Mouse (Mus musculus): Measurements from ENCODE around the gene Tcta.

Gene Tcta

DNA sequence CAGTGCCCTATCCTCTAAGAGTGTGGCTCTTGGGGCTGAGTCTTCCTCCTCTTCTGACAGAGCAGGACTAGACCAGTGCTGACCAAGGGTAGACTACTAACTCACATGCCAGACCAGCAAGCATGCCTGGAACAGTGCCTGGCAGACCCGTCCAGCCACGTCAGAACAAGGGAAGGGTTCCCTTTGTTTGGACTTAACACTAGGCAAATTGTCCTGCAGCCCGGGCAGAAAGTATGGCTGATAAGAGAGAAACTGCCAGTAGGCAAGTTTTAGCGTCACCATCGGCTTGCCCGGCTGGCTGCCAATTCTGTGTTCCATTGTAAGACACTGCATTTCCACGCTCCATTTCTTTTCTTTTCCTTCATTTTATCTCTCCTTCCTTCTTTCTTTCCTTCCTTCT is 38.3 kb downstream of the Tcta start:
- no peak for DNase-seq

DNA sequence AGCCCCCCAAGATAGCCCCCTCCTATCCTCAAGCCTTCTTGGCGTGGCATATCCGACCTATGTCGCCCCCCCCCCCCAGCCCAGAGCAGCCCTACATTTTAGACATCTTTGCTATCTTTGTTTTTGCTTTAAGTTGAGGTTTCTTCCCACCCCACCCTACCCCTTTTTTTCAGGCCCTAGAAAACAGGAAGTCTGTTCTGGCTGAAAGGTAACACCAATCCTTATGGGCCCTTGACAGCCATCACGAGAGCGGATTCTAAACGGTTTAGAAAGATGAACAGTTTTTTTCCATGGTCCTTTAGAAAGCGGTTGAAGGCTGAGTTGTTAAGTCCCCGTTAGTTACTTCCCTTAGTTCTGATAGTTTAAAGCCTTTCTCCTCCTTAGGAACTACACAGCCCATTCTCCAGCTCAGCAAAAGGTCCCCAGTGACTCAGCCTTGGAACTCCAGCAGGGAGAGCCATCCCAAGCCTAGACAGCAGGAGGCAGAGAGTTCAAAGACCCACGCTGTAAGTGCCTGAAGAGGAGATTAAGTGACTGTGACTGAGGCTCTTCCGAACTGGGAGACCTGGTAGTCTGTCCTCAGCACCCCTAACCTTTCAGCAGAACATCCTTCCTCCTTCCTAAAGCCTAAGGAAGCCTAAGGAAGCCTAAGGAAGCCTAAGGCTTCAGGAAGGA is 39.6 kb downstream of the Tcta start:
- DNase-seq = no peak

DNA sequence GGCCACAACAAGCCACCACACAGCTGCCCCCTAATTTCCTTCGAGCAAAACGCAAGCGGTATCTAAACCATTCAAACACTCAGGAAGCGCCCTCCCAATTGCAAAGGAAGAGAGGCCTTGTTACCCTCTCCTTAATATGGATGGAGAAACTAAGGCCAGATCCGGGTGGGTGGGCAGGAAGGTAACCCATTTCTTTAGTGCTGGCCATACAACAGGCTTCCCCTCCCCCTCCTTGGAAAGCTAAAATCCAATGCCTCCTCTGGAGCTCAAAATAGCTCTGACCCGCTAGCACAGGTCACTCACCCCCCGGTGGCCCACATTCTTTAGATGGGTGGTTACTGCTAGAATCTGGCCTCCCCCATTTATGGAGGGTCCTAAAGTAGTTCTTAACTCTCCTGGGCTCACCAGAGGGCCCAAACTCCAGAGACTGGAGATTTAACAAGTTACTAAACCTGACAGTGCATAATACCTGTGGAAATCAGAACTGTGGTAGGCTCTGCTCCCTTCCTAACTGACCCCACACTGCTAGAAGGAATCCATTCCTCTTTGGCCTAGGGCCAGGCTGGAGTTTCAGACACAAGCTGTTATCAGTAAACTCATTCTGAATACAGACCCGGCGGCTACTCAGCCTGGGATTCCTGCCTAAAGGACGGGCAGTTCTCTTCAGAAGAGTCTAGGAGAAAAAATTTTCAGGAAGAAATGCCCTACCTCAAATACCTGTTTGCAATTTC is 41.6 kb downstream of the Tcta start:
- DNase-seq = peak; percentile 40

DNA sequence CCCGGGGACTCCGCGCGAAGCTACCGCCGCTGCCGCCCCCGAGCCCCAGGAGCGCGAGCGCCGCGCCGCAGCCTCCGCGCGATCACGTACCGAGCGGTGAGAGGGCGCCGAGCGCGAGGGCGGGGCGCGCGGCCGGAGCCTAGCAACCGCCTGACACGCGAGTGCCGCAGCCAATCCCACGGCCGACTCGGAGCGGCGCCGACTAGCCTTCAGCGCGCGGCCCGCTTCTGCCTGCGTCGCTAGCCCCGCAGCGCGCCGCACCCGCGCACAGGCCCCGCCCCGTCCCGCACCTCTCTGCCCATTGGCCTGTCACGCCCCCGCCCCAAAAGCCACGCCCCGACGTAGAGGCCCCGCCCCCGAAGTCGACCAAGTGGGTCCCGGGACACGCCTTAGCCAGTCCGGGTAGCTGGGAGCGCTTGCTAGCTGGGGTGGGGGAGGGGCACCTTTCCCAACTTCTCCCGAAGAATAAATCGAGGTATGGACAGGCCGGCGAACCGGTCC is 42.2 kb downstream of the Tcta start, which contains the start of gene Dag1:
Gene Dag1, minus strand, starts transcription at position 269 of the 501 bp plus-strand sequence.
- DNase-seq = peak; percentile 99

DNA sequence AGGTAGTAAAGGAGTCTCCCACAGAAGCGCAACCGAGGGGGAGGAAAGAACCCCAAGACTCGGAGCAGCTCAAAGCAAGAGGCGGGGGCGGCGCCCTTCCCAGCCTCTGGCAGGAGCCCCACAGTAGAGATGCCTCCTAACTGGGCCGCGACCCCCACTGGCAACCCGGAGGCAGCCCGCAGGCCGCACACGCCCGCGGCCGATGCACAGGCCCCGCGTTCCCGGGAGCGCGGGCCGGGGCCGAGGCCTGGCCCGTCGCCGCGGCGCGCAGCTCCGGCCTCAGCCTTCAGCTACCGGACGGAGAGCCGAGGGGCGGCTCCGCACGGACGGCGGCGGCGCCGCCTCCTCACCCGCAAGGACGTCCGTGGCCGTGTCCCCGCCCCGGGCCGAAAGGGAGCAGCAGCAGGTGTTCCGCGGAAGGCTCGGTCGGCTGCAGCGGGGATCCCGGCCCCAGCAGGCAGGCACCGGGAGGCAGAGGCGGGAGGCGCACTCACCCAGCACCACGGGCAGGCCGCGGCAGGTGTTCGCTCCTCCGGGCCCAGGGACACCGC is 42.8 kb downstream of the Tcta start:
- peak; percentile 68 for DNase-seq

DNA sequence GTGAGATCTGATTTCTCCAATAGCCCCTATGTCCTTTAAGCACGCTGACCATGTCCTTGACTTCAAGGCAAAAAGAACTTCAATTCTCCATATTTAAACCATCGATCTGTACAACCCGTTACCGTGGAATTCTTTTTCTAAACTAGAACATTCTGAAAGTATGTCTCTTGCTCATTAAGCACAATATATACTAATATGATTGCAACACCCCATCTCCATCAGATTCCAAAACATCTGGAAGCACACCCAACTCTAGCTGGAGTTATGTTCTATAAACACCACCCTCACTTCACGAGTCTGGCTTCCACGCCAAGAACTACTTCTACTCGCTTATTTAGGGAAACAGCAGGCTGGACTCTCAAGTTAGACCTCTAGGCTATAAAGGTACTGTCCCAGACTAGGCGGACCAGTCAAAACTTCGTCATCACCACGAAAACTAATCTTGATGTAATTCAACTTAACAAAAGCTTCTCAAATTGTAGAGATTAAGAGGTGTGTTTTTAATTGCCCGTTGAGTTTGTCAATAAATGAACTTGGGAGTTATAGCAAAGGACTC is 43.4 kb downstream of the Tcta start:
- no peak for DNase-seq

DNA sequence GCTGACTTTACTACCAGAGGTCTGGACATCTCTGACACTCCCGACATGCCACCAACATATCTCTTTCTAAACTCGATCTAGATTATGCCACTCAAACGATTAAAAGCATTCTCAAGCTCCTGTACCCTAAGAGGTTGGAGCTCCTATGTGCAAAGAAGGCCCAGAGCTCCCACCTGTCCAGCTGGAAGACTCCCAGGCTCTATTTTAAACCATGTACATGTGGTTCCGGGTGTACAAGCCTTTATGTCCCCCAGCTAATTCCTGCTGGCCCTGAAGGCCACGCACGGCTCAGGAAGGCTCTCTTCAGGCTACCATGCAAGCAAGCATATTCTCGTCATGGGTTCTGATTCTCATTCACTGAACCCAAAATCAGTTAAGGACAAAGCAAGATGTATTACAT is 44.1 kb downstream of the Tcta start:
- no peak for DNase-seq

DNA sequence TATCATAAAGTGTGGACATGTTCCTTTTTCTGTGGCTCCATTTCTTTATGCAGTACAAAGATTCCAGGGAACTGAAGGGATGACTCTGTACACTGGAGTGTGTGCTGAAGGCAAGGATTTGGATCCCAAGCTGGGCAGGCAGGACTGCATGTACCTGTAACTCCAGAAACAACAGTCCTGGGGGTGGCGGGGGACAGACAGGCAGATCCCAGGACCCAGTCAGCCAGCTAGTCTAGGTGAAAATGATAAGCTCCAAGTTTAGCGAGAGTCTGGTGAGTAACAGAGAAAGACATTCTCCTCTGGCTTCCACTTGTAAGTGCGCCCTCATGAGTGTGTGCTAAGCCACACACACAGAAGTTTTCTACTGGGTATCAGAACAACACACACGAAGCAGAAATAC is 45.4 kb downstream of the Tcta start:
- no peak for DNase-seq

Measured in embryo, embryonic 11 days (tissue).